Mouse (Mus musculus) heart, embryonic 10.5 days (tissue): ENCODE measurements around the gene Arhgap28. TPM values are rescaled to one million over a fixed set of nuclear protein-coding genes. Genes with fewer than 3 reads are reported as not detected.
A peak's percentile ranks its signal among the peaks of the same experiment; 100 is the strongest.

Experiments used
- DNase-seq: peaks from one replicate; pipeline ENCODE4 v3.0.0-alpha.2; 2017; ENCODE audit warnings: low spot score
- H3K27ac ChIP-seq: fragments of 300-500 bp; sonication (generic); 2 replicates; pipeline ENCODE4 v1.5.1; 2016; ENCODE audit warnings: mild to moderate bottlenecking
- H3K27me3 ChIP-seq: fragments of 300-500 bp; sonication (generic); 2 replicates; pipeline ENCODE4 v1.6.1; 2016; ENCODE audit warnings: mild to moderate bottlenecking; ENCODE audit not compliant: poor library complexity, insufficient read depth, severe bottlenecking
- H3K36me3 ChIP-seq: fragments of 300-500 bp; sonication (generic); 2 replicates; pipeline ENCODE4 v1.6.1; 2016; ENCODE audit warnings: mild to moderate bottlenecking, moderate library complexity
- H3K4me1 ChIP-seq: fragments of 300-500 bp; sonication (generic); 2 replicates; pipeline ENCODE4 v1.6.1; 2016; ENCODE audit warnings: mild to moderate bottlenecking
- H3K4me3 ChIP-seq: fragments of 300-500 bp; sonication (generic); 2 replicates; pipeline ENCODE4 v1.5.1; 2016; ENCODE audit warnings: mild to moderate bottlenecking, moderate library complexity
- H3K9me3 ChIP-seq: fragments of 300-500 bp; sonication (generic); 2 replicates; pipeline ENCODE4 v1.6.1; 2016; ENCODE audit warnings: mild to moderate bottlenecking, moderate library complexity
- WGBS: fragments of 180-500 bp; shearing (Covaris S2); methylation state at CpG from one replicate; pipeline ENCODE4 v1.1.7; 2016; 5-methylcytosine and 5-hydroxymethylcytosine counted together
- polyA plus RNA-seq: library from polyadenylated mRNA; unstranded; fragments of >200 nt; fragmentation: Nextera tagmentation; extraction: Ambion mirVana; gene quantifications from 2 replicates; pipeline ENCODE4 v1.2.1, GENCODE M21; 2016

Gene Arhgap28
- 23.0 and 38.1 TPM in 2 replicates for polyA plus RNA-seq

GRCm38 (mm10) chr17:68003741-68004560, at the start of gene Arhgap28:
Arhgap28 (minus strand) TSS chr17:68004120.
- no peaks in the 10 kb centered on the region for H3K27me3 ChIP-seq
- H3K27ac ChIP-seq = peak within 1 kb of the TSS; percentile 94
- no peaks in the 10 kb centered on the region for H3K9me3 ChIP-seq
- H3K4me3 ChIP-seq = peak within 1 kb of the TSS; percentile 83
- no peaks in the 10 kb centered on the region for H3K36me3 ChIP-seq
- peaks cover 31% of the 10 kb centered on the region for H3K4me1 ChIP-seq
- DNase-seq = peak; percentile 99
- WGBS = under 1% methylated on average over 65 of the region's 65 CpGs

GRCm38 (mm10) chr17:68046341-68046675, 42.4 kb upstream of the Arhgap28 start:
- Histone ChIP-seq H3K9me3 (no peaks in the 10 kb centered on the region), H3K4me3 (no peak overlapping the region), H3K27me3 (no peaks in the 10 kb centered on the region), H3K36me3 (no peaks in the 10 kb centered on the region), H3K4me1 (no peaks in the 10 kb centered on the region), H3K27ac (no peak overlapping the region)
- 79% methylated on average over 7 of the region's 7 CpGs for WGBS
- DNase-seq = no peak

- no peak overlapping the region for H3K4me3 ChIP-seq
- no peak for DNase-seq
- H3K36me3 ChIP-seq = no peaks in the 10 kb centered on the region
- WGBS = 79% methylated on average over 8 of the region's 8 CpGs
- H3K27ac ChIP-seq = no peak overlapping the region
- no peaks in the 10 kb centered on the region for H3K27me3 ChIP-seq
- no peaks in the 10 kb centered on the region for H3K9me3 ChIP-seq
- no peaks in the 10 kb centered on the region for H3K4me1 ChIP-seq
Measured at GRCm38 (mm10) chr17:68045655-68046340, 41.9 kb upstream of the Arhgap28 start.

- Histone ChIP-seq H3K27ac (no peak overlapping the region), H3K27me3 (no peaks in the 10 kb centered on the region), H3K4me1 (no peaks in the 10 kb centered on the region), H3K4me3 (no peak overlapping the region), H3K9me3 (no peaks in the 10 kb centered on the region), H3K36me3 (no peaks in the 10 kb centered on the region)
- no peak for DNase-seq
- WGBS = 95% methylated on average over 4 of the region's 4 CpGs
Measured at GRCm38 (mm10) chr17:68042377-68042776, 38.5 kb upstream of the Arhgap28 start.

GRCm38 (mm10) chr17:68037011-68037410, 33.1 kb upstream of the Arhgap28 start:
- H3K27me3 ChIP-seq = no peaks in the 10 kb centered on the region
- no peaks in the 10 kb centered on the region for H3K4me1 ChIP-seq
- H3K36me3 ChIP-seq = no peaks in the 10 kb centered on the region
- H3K27ac ChIP-seq = no peak overlapping the region
- H3K4me3 ChIP-seq = no peak overlapping the region
- no peak for DNase-seq
- no peaks in the 10 kb centered on the region for H3K9me3 ChIP-seq
- 53% methylated on average over 1 of the region's 1 CpGs for WGBS

GRCm38 (mm10) chr17:68029495-68029894, 25.6 kb upstream of the Arhgap28 start:
- H3K36me3 ChIP-seq = no peaks in the 10 kb centered on the region
- no peaks in the 10 kb centered on the region for H3K27me3 ChIP-seq
- H3K4me1 ChIP-seq = no peaks in the 10 kb centered on the region
- no peak overlapping the region for H3K27ac ChIP-seq
- DNase-seq = no peak
- 80% methylated on average over 5 of the region's 5 CpGs for WGBS
- H3K4me3 ChIP-seq = no peak overlapping the region
- H3K9me3 ChIP-seq = no peaks in the 10 kb centered on the region

- 85% methylated on average over 4 of the region's 4 CpGs for WGBS
- DNase-seq = no peak
- Histone ChIP-seq H3K27ac (no peak overlapping the region), H3K36me3 (no peaks in the 10 kb centered on the region), H3K27me3 (no peaks in the 10 kb centered on the region), H3K9me3 (no peaks in the 10 kb centered on the region), H3K4me3 (no peak overlapping the region), H3K4me1 (no peaks in the 10 kb centered on the region)
Measured at GRCm38 (mm10) chr17:68028519-68028918, 24.6 kb upstream of the Arhgap28 start.

GRCm38 (mm10) chr17:68024327-68024726, 20.4 kb upstream of the Arhgap28 start:
- WGBS = 69% methylated on average over 7 of the region's 7 CpGs
- Histone ChIP-seq H3K4me1 (no peaks in the 10 kb centered on the region), H3K27ac (no peak overlapping the region), H3K9me3 (no peaks in the 10 kb centered on the region), H3K4me3 (no peak overlapping the region), H3K36me3 (no peaks in the 10 kb centered on the region), H3K27me3 (no peaks in the 10 kb centered on the region)
- DNase-seq = no peak

GRCm38 (mm10) chr17:68019466-68020065, 15.6 kb upstream of the Arhgap28 start:
- H3K4me1 ChIP-seq = no peaks in the 10 kb centered on the region
- no peaks in the 10 kb centered on the region for H3K27me3 ChIP-seq
- H3K9me3 ChIP-seq = no peaks in the 10 kb centered on the region
- no peaks in the 10 kb centered on the region for H3K36me3 ChIP-seq
- H3K27ac ChIP-seq = no peak overlapping the region
- no peak overlapping the region for H3K4me3 ChIP-seq
- 66% methylated on average over 15 of the region's 15 CpGs for WGBS
- DNase-seq = no peak

GRCm38 (mm10) chr17:68017095-68017494, 13.2 kb upstream of the Arhgap28 start:
- Histone ChIP-seq H3K4me3 (no peak overlapping the region), H3K36me3 (no peaks in the 10 kb centered on the region), H3K27ac (no peak overlapping the region), H3K9me3 (no peaks in the 10 kb centered on the region), H3K27me3 (no peaks in the 10 kb centered on the region), H3K4me1 (no peaks in the 10 kb centered on the region)
- DNase-seq = no peak
- WGBS = 46% methylated on average over 3 of the region's 3 CpGs

GRCm38 (mm10) chr17:68011606-68012005, 7.7 kb upstream of the Arhgap28 start:
- WGBS = 79% methylated on average over 5 of the region's 5 CpGs
- no peaks in the 10 kb centered on the region for H3K4me1 ChIP-seq
- no peaks in the 10 kb centered on the region for H3K36me3 ChIP-seq
- H3K4me3 ChIP-seq = no peak overlapping the region
- no peaks in the 10 kb centered on the region for H3K27me3 ChIP-seq
- H3K27ac ChIP-seq = no peak overlapping the region
- peak; percentile 27 for DNase-seq
- H3K9me3 ChIP-seq = no peaks in the 10 kb centered on the region

- H3K4me1 ChIP-seq = peaks cover 6% of the 10 kb centered on the region
- no peak overlapping the region for H3K4me3 ChIP-seq
- no peaks in the 10 kb centered on the region for H3K9me3 ChIP-seq
- no peaks in the 10 kb centered on the region for H3K36me3 ChIP-seq
- H3K27me3 ChIP-seq = no peaks in the 10 kb centered on the region
- no peak for DNase-seq
- 92% methylated on average over 5 of the region's 5 CpGs for WGBS
- H3K27ac ChIP-seq = no peak overlapping the region
Measured at GRCm38 (mm10) chr17:68010041-68010440, 6.1 kb upstream of the Arhgap28 start.
